ENCODE assay signal across 32 mouse cellular contexts in genomic region chr7:143532410-143532809, GRCm38 (mm10). TPM values are rescaled to one million over a fixed set of nuclear protein-coding genes. Genes with fewer than 3 reads are reported as not detected.
DNase-seq lines count a peak whose midpoint lies in the region; ATAC-seq and TF ChIP-seq lines count a peak whose summit lies in the region.
"Had no signal": no experiment of that assay in that cellular context is flagged by ENCODE, and none has a peak within 500 bp of the region (broad histone marks: within the 10 kb centered on the region; RNA-seq: fewer than 3 reads in every experiment).

No protein-coding gene starts in this region.

- H3K9ac ChIP-seq in MEL (ENCODE audit: control insufficient read depth, low read depth, low read length, poor library complexity, severe bottlenecking): no peak overlapping the region
- H3K9ac ChIP-seq in forebrain, embryonic 11.5 days (ENCODE audit: low read length): no peak overlapping the region
- H3K9ac ChIP-seq: embryonic facial prominence, embryonic 13.5 days; heart, embryonic 15.5 days; hindbrain, embryonic 12.5 days; intestine, embryonic 15.5 days; limb, embryonic 15.5 days; neural tube, embryonic 13.5 days had no signal

- no peak for TF ChIP-seq RAD21 in MEL (IDR thresholded peaks at IDR 0.05; ENCODE audit: low read depth, low read length)

- no peak for TF ChIP-seq EP300 in MEL (IDR thresholded peaks at IDR 0.05; ENCODE audit: low read depth in 1 of 2, low read length in 2 of 2)

- H3K4me1 ChIP-seq in MEL (ENCODE audit: control insufficient read depth in 1 of 2, insufficient read depth in 2 of 2, low read length in 2 of 2): peaks cover 0 to 2% of the 10 kb centered on the region in 2 experiments; a peak in 1 of 4 replicates
- no peaks in the 10 kb centered on the region for H3K4me1 ChIP-seq in forebrain, embryonic 11.5 days (replicated peaks; ENCODE audit: control insufficient read depth, insufficient read depth, low read length)
- H3K4me1 ChIP-seq: embryonic facial prominence, embryonic 13.5 days; forebrain, embryonic 10.5 days; heart, embryonic 10.5 days; heart, embryonic 15.5 days; hindbrain, embryonic 12.5 days; intestine, embryonic 15.5 days; limb, embryonic 10.5 days; limb, embryonic 15.5 days; neural tube, embryonic 13.5 days had no signal

- no peak overlapping the region for H3K4me2 ChIP-seq in forebrain, embryonic 11.5 days (ENCODE audit: low read depth, low read length, severe bottlenecking)
- H3K4me2 ChIP-seq: embryonic facial prominence, embryonic 13.5 days; heart, embryonic 15.5 days; hindbrain, embryonic 12.5 days; intestine, embryonic 15.5 days; limb, embryonic 15.5 days; midbrain, embryonic 11.5 days; neural tube, embryonic 13.5 days had no signal

- ATAC-seq in forebrain, embryonic 11.5 days (replicated peaks; ENCODE audit: low FRiP score): no peak
- ATAC-seq: forebrain, embryonic 16.5 days; hindbrain, postnatal 0 days; intestine, embryonic 15.5 days; midbrain, embryonic 16.5 days had no signal

- 95% methylated on average over 1 of the region's 1 CpGs for WGBS in forebrain, embryonic 11.5 days

- no peaks in the 10 kb centered on the region for H3K27me3 ChIP-seq in MEL (ENCODE audit: control insufficient read depth in 1 of 2, insufficient read depth in 2 of 2, low read length in 2 of 2)
- no peaks in the 10 kb centered on the region for H3K27me3 ChIP-seq in forebrain, embryonic 11.5 days (ENCODE audit: control insufficient read depth, insufficient read depth, low read length)
- H3K27me3 ChIP-seq: CH12.LX; embryonic facial prominence, embryonic 13.5 days; heart, embryonic 15.5 days; hindbrain, embryonic 12.5 days; intestine, embryonic 15.5 days; limb, embryonic 15.5 days; neural tube, embryonic 13.5 days had no signal

- H3K4me3 ChIP-seq in MEL (ENCODE audit: control insufficient read depth in 1 of 2, insufficient read depth in 1 of 2, low read depth in 2 of 2, low read length in 2 of 2): no peak overlapping the region
- H3K4me3 ChIP-seq in forebrain, embryonic 11.5 days (ENCODE audit: low read depth, low read length): no peak overlapping the region
- H3K4me3 ChIP-seq: embryonic facial prominence, embryonic 13.5 days; forebrain, embryonic 10.5 days; heart, embryonic 10.5 days; heart, embryonic 15.5 days; hindbrain, embryonic 12.5 days; intestine, embryonic 15.5 days; limb, embryonic 10.5 days; limb, embryonic 15.5 days; neural tube, embryonic 13.5 days had no signal

- peaks cover 15 to 58% of the 10 kb centered on the region in 2 experiments for H3K36me3 ChIP-seq in MEL (ENCODE audit: control insufficient read depth in 1 of 2, insufficient read depth in 2 of 2, low read length in 2 of 2)
- H3K36me3 ChIP-seq in forebrain, embryonic 11.5 days (ENCODE audit: control insufficient read depth, insufficient read depth, low read length): peaks cover 18% of the 10 kb centered on the region

- no peaks in the 10 kb centered on the region for H3K9me3 ChIP-seq in MEL (replicated peaks; ENCODE audit: insufficient read depth, low read length)
- H3K9me3 ChIP-seq in forebrain, embryonic 11.5 days (ENCODE audit: control insufficient read depth, low read length): no peaks in the 10 kb centered on the region
- H3K9me3 ChIP-seq: embryonic facial prominence, embryonic 13.5 days; forebrain, embryonic 10.5 days; heart, embryonic 10.5 days; heart, embryonic 15.5 days; hindbrain, embryonic 12.5 days; intestine, embryonic 15.5 days; limb, embryonic 10.5 days; limb, embryonic 15.5 days; neural tube, embryonic 13.5 days had no signal

- no peak for TF ChIP-seq POLR2A in MEL (IDR thresholded peaks at IDR 0.05; ENCODE audit: control insufficient read depth in 1 of 2, insufficient read depth in 1 of 2, low read depth in 1 of 2, low read length in 2 of 2, poor library complexity in 1 of 2)

- H3K79me2 ChIP-seq in MEL (ENCODE audit: control insufficient read depth, insufficient read depth, low read length, poor library complexity): no peaks in the 10 kb centered on the region; the same call in 1 of the 2 replicates

- peak; percentile 17 to 44 for DNase-seq in cerebellum, postnatal 25 days
- no peak for DNase-seq in cerebellum, adult 8-10 months
- peak; percentile 28 for DNase-seq in heart, postnatal 4 days
- DNase-seq in heart, adult 11 months: no peak
- DNase-seq in MEL (ENCODE audit: low read depth, low spot score): peak; percentile 26
- peak; percentile 32 for DNase-seq in brain, adult 2 months (ENCODE audit: low read depth, low spot score)
- DNase-seq in forebrain, embryonic 11.5 days (ENCODE audit: low spot score): no peak
- no peak for DNase-seq in frontal cortex, adult 2 months (ENCODE audit: extremely low spot score in 1 of 2, low spot score in 1 of 2)
- DNase-seq: adrenal gland, postnatal 14 days; kidney, adult 2 months; layer of hippocampus, adult 9-11 months; lung, postnatal 36 days; thymus, postnatal 4 days had no signal

- no peak for TF ChIP-seq CTCF in MEL (IDR thresholded peaks at IDR 0.05 in 2 of 3, conservative IDR thresholded peaks at IDR 0.05 in 1 of 3; ENCODE audit: control insufficient read depth in 1 of 3, insufficient read depth in 1 of 3, low read depth in 2 of 3, low read length in 3 of 3, poor library complexity in 1 of 3, severe bottlenecking in 1 of 3)

- H3K27ac ChIP-seq in MEL (ENCODE audit: control insufficient read depth, low read depth, low read length): no peak overlapping the region
- no peak overlapping the region for H3K27ac ChIP-seq in forebrain, embryonic 11.5 days (ENCODE audit: low read depth, low read length)
- H3K27ac ChIP-seq: embryonic facial prominence, embryonic 13.5 days; forebrain, embryonic 10.5 days; heart, embryonic 10.5 days; heart, embryonic 15.5 days; hindbrain, embryonic 12.5 days; hindbrain, postnatal 0 days; intestine, embryonic 15.5 days; limb, embryonic 10.5 days; limb, embryonic 15.5 days; neural tube, embryonic 13.5 days had no signal

TF ChIP-seq in MEL, 35 proteins besides CTCF, POLR2A, EP300 and RAD21:
- TF ChIP-seq MYB (IDR thresholded peaks at IDR 0.05; ENCODE audit: low read depth, low read length) (no peak), TCF12 (IDR thresholded peaks at IDR 0.05; ENCODE audit: low read depth, low read length) (no peak), UBTF (IDR thresholded peaks at IDR 0.05; ENCODE audit: borderline replicate concordance, insufficient read depth, low read depth, low read length) (no peak), POLR2AphosphoS2 (IDR thresholded peaks at IDR 0.05; ENCODE audit: low read length) (no peak), USF1 (IDR thresholded peaks at IDR 0.05; ENCODE audit: low read depth, low read length) (no peak)

RNA-seq across cellular contexts. Expression of gene Nap1l4, which starts 16.5 kb away (rescaled TPM):
- total RNA-seq in heart, postnatal 4 days (2021): 100 to 1,000 TPM; 203 to 204 TPM
- total RNA-seq in MEL (2012; rRNA removed): 136 and 165 TPM in 2 replicates
- polyA plus RNA-seq in MEL (2012; ENCODE audit: insufficient read depth in 1 of 2, insufficient read length in 2 of 2, low read depth in 1 of 2, low replicate concordance in 2 of 2, missing spikeins in 1 of 2): 100 to 1,000 TPM in 1 of 2 experiments, not detected in 1; 186 TPM
- 214 and 239 TPM in 2 replicates for polyA plus RNA-seq in forebrain, embryonic 11.5 days (2014; fragmentation: Nextera tagmentation; extraction: Ambion mirVana)
- 127 and 139 TPM in 2 replicates for polyA plus RNA-seq in frontal cortex, adult 2 months (2012; rRNA removed)

RNA-seq across cellular contexts. Expression of gene Phlda2, which starts 29.5 kb away (rescaled TPM):
- not detected for total RNA-seq in heart, postnatal 4 days (2021)
- 152 and 160 TPM in 2 replicates for total RNA-seq in MEL (2012; rRNA removed)
- polyA plus RNA-seq in MEL (2012; ENCODE audit: insufficient read depth in 1 of 2, insufficient read length in 2 of 2, low read depth in 1 of 2, low replicate concordance in 2 of 2, missing spikeins in 1 of 2): 100 to 1,000 TPM in 1 of 2 experiments, not detected in 1; 253 TPM
- 1.2 and 2.3 TPM in 2 replicates for polyA plus RNA-seq in forebrain, embryonic 11.5 days (2014; fragmentation: Nextera tagmentation; extraction: Ambion mirVana)
- polyA plus RNA-seq in frontal cortex, adult 2 months (2012; rRNA removed): 0.86 and 1.3 TPM in 2 replicates
- total RNA-seq: CH12.LX; granulocyte monocyte progenitor cell, adult 5-6 weeks; heart, postnatal 25 days; left cerebral cortex, postnatal 10 days; megakaryocyte, adult 5-6 weeks had no signal
- polyA plus RNA-seq: forebrain, embryonic 16.5 days; midbrain, embryonic 16.5 days had no signal

RNA-seq across cellular contexts. Expression of gene Slc22a18, which starts 58.9 kb away (rescaled TPM):
- total RNA-seq in heart, postnatal 4 days (2021): under 1 TPM; 0.45 to 0.55 TPM
- total RNA-seq in MEL (2012; rRNA removed): 5.2 and 5.8 TPM in 2 replicates
- polyA plus RNA-seq in MEL (2012; ENCODE audit: insufficient read depth in 1 of 2, insufficient read length in 2 of 2, low read depth in 1 of 2, low replicate concordance in 2 of 2, missing spikeins in 1 of 2): 10 to 100 TPM in 1 of 2 experiments, not detected in 1; 19.8 TPM
- polyA plus RNA-seq in forebrain, embryonic 11.5 days (2014; fragmentation: Nextera tagmentation; extraction: Ambion mirVana): 0.20 and 0.29 TPM in 2 replicates
- polyA plus RNA-seq in frontal cortex, adult 2 months (2012; rRNA removed): 0.74 and 1.1 TPM in 2 replicates
- polyA plus RNA-seq: C2C12 had no signal

Comparison
In these comparisons a context has a peak if more than half of its experiments do, and no peak if none do; other contexts are left out.
1. DNase-seq: peak in cerebellum, postnatal 25 days (2 of 2), heart, postnatal 4 days (single experiment), MEL (single experiment) and brain, adult 2 months (single experiment); none in cerebellum, adult 8-10 months (single experiment), heart, adult 11 months (single experiment), forebrain, embryonic 11.5 days (single experiment) and frontal cortex, adult 2 months (0 of 2).